Mouse (Mus musculus): ENCODE measurements around the gene Vmn1r84.

The Vmn1r84 gene

GRCm38 (mm10) chr7:12369173-12369572 is at the start of gene Vmn1r84:
Gene Vmn1r84 (minus strand): TSS chr7:12369273.
- DNase-seq (ENCODE audit: low read depth, low spot score) = no peak

- no peak for DNase-seq (ENCODE audit: low read depth, low spot score)
Observed at GRCm38 (mm10) chr7:12329381-12329780, 39.7 kb downstream of the Vmn1r84 start, which contains the start of gene Vmn1r83. Gene Vmn1r83 (minus strand): TSS chr7:12329481.

Data from CD4-positive helper T cell, adult 2 months (primary cell).